Mouse (Mus musculus): ENCODE data around the gene Cdc5l.
"Not testable (repeated sequence)": the region's sequence is repeated elsewhere in the genome, so short reads cannot be mapped to it uniquely, and the experiment has no call there.

Gene Cdc5l

GRCm38 (mm10) chr17:45433419-45434261 lies at the start of gene Cdc5l:
Gene Cdc5l, minus strand, starts transcription at chr17:45433737.
- DNase-seq (ENCODE audit: low spot score): peak; percentile 99

DNA sequence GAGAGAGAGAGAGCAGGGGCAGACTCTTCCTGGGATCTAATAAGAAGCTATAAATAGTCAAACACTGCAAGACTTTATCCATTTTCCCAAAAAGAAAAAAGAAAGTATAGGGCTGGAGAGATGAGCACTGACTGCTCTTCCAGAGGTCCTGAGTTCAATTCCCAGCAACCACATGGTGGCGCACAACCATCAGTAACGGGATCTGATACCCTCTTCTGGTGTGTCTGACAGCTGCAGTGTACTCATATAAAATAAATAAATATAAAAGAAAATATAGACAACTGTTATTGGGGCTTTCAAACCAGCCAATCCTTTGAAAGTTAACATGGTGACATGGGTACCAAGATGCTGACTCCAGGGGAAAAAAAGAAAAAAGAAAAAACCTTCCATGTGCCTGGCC lies 46.9 kb upstream of the Cdc5l start:
- no peak for DNase-seq (ENCODE audit: low spot score)

DNA sequence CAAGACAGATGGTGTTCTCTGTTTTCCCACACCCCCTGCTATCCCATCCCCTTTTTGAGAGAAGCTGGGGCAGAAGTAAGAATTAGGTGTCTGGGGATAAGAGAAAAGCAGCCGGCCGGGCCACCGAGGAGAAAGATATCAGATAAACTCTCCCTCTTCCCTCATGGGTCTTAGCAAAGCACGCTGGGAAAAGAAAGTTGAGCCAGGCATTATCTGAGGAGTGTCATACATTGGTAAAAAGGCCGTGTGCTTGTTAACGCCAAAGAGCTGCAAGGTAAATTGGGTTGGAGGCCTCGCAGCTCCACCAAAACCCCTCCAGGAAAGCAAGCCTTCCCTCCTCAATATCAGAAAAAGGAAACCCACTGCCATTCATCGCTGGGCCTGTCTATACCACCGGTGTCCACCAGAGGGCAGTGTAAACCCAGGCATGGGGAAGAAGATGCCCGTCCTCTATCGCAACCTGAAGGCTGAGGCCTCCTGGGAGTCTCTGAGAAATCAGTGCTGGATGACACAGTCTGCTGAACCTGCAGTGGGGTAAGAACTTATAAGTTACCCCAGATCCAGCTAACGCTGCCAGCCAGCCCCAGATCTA lies 44.8 kb upstream of the Cdc5l start:
- peak; percentile 75 for DNase-seq (ENCODE audit: low spot score)

- peak; percentile 75 for DNase-seq (ENCODE audit: low spot score)
Measured at GRCm38 (mm10) chr17:45474669-45475465, 41.3 kb upstream of the Cdc5l start, which contains the start of gene Spats1. Gene Spats1, minus strand, starts transcription at chr17:45475415.

- DNase-seq (ENCODE audit: low spot score): no peak
Measured at GRCm38 (mm10) chr17:45474146-45474545, 40.6 kb upstream of the Cdc5l start.

DNA sequence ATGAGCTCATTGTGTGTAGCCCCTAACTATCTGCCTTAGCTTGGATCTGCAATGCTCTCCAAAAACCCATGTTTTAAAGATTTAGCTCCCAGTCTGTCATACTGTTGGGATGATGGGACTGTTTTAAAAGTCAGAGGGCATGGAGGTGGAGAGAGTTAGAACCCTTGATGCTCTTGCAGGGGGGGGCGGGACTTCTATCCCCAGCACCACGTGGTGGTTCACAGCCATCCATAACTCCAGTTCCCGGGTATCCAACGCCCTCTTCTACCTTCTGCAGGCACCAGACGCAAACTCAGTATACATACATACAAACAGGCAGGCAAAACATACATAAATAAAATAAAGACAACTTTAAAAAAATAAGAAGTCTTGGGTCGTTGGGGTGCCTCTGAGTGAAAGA lies 40.1 kb upstream of the Cdc5l start:
- DNase-seq (ENCODE audit: low spot score): no peak

- DNase-seq (ENCODE audit: low spot score): no peak
Measured at GRCm38 (mm10) chr17:45470726-45471125, 37.2 kb upstream of the Cdc5l start.

- DNase-seq (ENCODE audit: low spot score): no peak
Measured at GRCm38 (mm10) chr17:45468302-45468701, 34.8 kb upstream of the Cdc5l start.

DNA sequence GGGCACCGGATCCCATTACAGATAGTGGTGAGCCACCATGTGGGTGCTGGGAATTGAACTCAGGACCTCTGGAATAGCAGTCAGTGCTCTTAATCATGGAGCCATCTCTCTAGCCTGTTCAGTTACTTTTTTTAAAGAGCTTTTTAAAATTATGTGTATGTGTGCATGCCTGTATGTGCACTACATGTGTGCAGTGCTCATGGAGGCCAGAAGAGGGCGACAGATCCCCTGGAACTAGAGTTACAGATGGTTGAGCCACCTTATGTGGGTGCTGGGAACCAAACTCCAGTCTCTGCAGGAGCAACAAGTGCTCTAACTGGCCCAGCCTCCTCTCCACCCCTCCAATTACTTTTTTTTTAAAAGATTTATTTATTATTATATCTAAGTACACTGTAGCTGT lies 33.2 kb upstream of the Cdc5l start:
- DNase-seq (ENCODE audit: low spot score): no peak

GRCm38 (mm10) chr17:45464255-45464654 lies 30.7 kb upstream of the Cdc5l start:
- no peak for DNase-seq (ENCODE audit: low spot score)

DNA sequence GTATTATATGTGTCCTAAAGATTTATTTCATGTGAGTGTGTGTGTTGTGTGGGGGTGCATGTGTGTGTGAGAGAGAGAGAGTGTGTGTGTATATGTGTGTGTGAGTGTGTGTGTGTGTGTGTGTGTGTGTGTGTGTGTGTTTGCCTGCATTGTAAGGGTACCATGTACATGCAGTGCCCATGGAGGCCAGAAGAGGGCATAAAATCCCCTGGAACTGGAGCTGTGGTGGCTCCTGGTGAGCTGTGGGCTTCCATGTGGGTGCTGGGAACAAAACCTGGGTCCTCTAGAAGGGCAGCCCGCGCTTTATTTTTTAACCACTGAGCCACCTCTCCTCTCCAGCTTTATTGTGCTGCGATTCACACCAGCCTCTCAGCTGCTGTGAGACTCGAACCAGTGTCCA lies 29.0 kb upstream of the Cdc5l start:
- DNase-seq (ENCODE audit: low spot score): no peak

DNA sequence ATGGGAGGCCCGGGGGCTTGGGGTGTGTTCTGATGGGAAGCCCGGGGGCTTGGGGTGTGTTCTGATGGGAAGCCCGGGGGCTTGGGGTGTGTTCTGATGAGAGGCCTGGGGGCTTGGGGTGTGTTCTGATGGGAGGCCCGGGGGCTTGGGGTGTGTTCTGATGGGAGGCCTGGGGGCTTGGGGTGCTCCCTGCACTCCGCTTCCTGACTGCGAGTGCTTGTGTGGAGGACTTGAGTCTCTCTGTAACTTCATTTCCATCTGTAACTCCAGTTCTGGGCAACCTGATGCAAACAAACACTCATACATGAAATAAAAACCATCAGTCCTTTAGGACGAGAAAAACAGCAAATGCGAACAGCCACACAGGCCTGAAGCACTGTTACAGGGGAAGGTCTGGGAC lies 25.5 kb upstream of the Cdc5l start:
- no peak for DNase-seq (ENCODE audit: low spot score)

- no peak for DNase-seq (ENCODE audit: low spot score)
Measured at GRCm38 (mm10) chr17:45458516-45458915, 25.0 kb upstream of the Cdc5l start.

GRCm38 (mm10) chr17:45457487-45457886 lies 23.9 kb upstream of the Cdc5l start:
- no peak for DNase-seq (ENCODE audit: low spot score)

DNA sequence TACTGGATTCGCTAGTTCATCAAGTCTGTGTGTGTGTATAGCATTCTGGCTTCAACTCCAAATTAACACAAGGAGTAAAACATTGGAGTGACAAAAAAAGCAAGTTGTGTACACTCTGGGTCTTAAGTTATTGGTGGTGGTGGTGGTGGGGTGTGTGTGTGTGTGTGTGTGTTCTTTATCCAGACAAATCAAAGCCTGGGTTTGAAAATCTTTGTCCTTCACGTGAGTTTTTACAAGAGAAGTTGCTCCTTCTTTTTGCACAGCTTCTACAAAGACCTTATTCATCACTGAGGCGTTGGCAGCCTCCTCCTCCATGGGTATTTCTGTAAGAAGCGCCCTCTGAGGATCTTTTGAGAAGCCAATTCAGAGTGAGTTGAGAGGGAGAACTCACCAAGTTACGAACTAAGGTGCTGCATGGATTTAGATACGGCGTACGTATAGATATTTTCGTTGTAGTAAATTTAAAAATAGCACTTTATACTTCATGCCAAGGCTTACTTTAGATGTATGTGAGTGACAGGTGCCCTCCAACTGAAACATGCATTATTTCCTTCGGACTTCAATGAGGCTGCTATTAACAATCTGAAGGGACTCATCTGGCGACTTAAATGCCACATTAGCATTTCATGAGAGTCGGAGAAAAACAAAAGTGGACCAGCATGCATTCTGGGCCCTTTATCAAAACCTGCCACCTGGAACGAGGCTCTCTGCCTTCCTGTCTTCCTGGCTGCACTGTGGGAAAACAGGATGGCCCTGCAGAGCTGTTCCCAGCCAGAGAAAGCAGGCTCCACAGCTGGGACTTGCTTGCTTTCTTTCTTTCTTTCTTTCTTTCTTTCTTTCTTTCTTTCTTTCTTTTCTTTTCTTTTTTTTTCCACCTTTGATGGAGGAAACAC lies 23.0 kb upstream of the Cdc5l start:
- DNase-seq (ENCODE audit: low spot score): no peak

DNA sequence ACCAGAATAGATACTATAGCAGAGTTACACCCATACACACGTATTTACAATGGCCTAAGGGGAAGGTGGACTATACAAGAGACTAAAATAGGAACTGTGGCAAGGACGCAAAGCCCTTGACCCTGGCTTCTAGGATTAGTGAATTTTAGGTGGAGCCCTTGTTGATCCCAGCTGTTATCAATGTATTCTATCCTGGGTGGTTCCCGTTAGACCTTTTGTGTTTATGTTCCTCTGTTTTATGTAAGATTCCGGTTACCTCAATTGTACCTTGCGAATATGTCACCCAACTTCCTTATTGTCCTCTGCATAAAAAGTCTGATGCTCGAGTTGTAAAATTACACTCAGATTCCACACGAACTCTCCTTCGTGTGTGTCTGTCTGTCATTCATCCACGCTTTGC lies 22.2 kb upstream of the Cdc5l start:
- DNase-seq (ENCODE audit: low spot score): not testable (repeated sequence)

DNA sequence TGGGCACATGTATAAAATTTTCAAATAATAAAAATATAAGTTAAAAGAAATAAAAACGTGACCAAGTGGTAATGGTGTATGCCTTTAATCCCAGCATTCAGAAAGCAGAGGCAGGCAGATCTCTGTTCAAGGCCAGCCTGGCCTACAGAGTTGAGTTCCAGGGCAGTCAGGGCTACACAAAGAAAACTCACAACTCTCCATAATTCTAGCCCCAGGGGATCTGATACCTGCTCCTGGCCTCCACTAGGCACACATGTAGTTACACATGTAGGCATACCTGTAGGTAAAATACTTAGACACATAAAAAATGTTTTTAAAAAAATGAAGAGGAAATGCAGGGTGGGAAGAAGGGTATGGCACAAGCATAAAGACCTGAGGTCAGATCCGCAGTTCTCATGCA lies 21.3 kb upstream of the Cdc5l start:
- DNase-seq (ENCODE audit: low spot score): no peak

GRCm38 (mm10) chr17:45452271-45452670 lies 18.7 kb upstream of the Cdc5l start:
- no peak for DNase-seq (ENCODE audit: low spot score)

- DNase-seq (ENCODE audit: low spot score): no peak
Measured at GRCm38 (mm10) chr17:45450153-45450552, 16.6 kb upstream of the Cdc5l start.

- DNase-seq (ENCODE audit: low spot score): no peak
Measured at GRCm38 (mm10) chr17:45449586-45449985, 16.0 kb upstream of the Cdc5l start.

DNA sequence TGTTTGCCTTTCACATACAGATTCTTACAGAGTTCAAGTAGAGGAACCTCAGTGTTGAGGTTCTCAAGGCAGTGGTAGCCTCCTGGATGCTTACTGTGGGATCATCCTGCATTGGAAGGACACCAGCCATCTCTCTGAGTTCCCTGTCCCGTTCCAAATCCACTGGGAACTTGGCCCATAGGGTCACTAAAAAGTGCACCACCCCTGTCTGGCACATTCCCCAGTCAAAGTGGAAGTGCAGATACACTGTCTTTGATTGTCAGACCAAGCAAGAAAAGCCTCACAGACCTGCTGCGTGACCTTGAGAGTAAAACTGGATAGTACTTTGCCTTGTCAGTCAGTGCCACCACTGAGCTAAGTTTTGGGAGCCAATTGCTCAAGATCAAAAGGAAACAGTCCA lies 13.5 kb upstream of the Cdc5l start:
- DNase-seq (ENCODE audit: low spot score): no peak

GRCm38 (mm10) chr17:45445923-45446322 lies 12.4 kb upstream of the Cdc5l start:
- DNase-seq (ENCODE audit: low spot score): no peak

All from testis, postnatal 14 days (tissue).